Mouse (Mus musculus) CH12.LX (cell line): Measurements from ENCODE around the gene Creb5. TPM values are rescaled to one million over a fixed set of nuclear protein-coding genes. Genes with fewer than 3 reads are reported as not detected.

ENCODE experiments used
- DNase-seq: peaks from one replicate; pipeline ENCODE4 v3.0.0-alpha.2; 2013; ENCODE audit errors: extremely low read depth
- H3K27ac ChIP-seq: 2 replicates; pipeline ENCODE4 v1.5.1; 2012; ENCODE audit warnings: low read depth, mild to moderate bottlenecking, control low read depth, moderate library complexity; ENCODE audit not compliant: insufficient read depth
- H3K27me3 ChIP-seq: replicated peaks from 2 replicates; pipeline ENCODE3; 2012; ENCODE audit warnings: inconsistent platforms
- H3K36me3 ChIP-seq, 2 experiments: replicated peaks in 1 of 2; 2 replicates each; pipeline versions ENCODE3 to v1.6.1; 2012; ENCODE audit warnings: inconsistent platforms in 1 of 2, low read length in 1 of 2, mild to moderate bottlenecking in 1 of 2, mixed read lengths in 1 of 2, moderate library complexity in 1 of 2; ENCODE audit not compliant: control insufficient read depth in 1 of 2, insufficient read depth in 1 of 2
- H3K4me1 ChIP-seq, 2 experiments: 2 replicates each; pipeline ENCODE4 v1.6.1; 2012; ENCODE audit warnings: inconsistent platforms in 1 of 2, moderate library complexity in 1 of 2; ENCODE audit not compliant: insufficient read depth in 2 of 2, control insufficient read depth in 1 of 2
- H3K4me2 ChIP-seq: 2 replicates; pipeline ENCODE4 v1.6.1; 2012; ENCODE audit warnings: low read depth, mild to moderate bottlenecking, control low read depth; ENCODE audit not compliant: poor library complexity, insufficient read depth, severe bottlenecking
- H3K4me3 ChIP-seq, 3 experiments: fragments of 150-350 bp in 1 of 3; sonication (generic) in 1 of 3; replicated peaks in 1 of 3; 2 replicates each; pipeline versions ENCODE3 to v1.5.1; 2011 to 2012; ENCODE audit warnings: low read depth in 2 of 3, low read length in 2 of 3, mild to moderate bottlenecking in 2 of 3, moderate library complexity in 2 of 3, control low read depth in 1 of 3, improper control_type of control experiment in 1 of 3, inconsistent platforms in 1 of 3, mixed read lengths in 1 of 3; ENCODE audit not compliant: poor library complexity in 1 of 3
- H3K79me2 ChIP-seq: replicated peaks from 2 replicates; pipeline ENCODE4 v1.6.1; 2012; ENCODE audit warnings: mild to moderate bottlenecking, moderate library complexity; ENCODE audit not compliant: control insufficient read depth, poor library complexity, insufficient read depth, severe bottlenecking; ENCODE audit errors: extremely low read depth
- H3K9ac ChIP-seq: 2 replicates; pipeline ENCODE4 v1.6.1; 2012; ENCODE audit warnings: low read depth, mild to moderate bottlenecking, control low read depth, moderate library complexity; ENCODE audit not compliant: insufficient read depth
- H3K9me3 ChIP-seq: replicated peaks from 2 replicates; pipeline ENCODE3; 2012; ENCODE audit warnings: low read length, inconsistent platforms, mixed read lengths
- BHLHE40 ChIP-seq: IDR thresholded peaks from 2 replicates; pipeline ENCODE4 v1.6.1; 2011; ENCODE audit warnings: mild to moderate bottlenecking, low read depth, low read length, improper control_type of control experiment
- CHD2 ChIP-seq: IDR thresholded peaks from 2 replicates; pipeline ENCODE4 v1.6.1; 2011; ENCODE audit warnings: low read length, improper control_type of control experiment
- ELF1 ChIP-seq: IDR thresholded peaks from 2 replicates; pipeline ENCODE4 v1.6.1; 2014; ENCODE audit warnings: low read depth, mild to moderate bottlenecking, inconsistent platforms, low read length, improper control_type of control experiment
- GABPA ChIP-seq: IDR thresholded peaks from 2 replicates; pipeline ENCODE4 v1.6.1; 2012; ENCODE audit warnings: low read depth, low read length, improper control_type of control experiment, inconsistent platforms; ENCODE audit not compliant: insufficient replicate concordance
- IRF4 ChIP-seq: IDR thresholded peaks from 2 replicates; pipeline ENCODE4 v1.6.1; 2014; ENCODE audit warnings: low read depth, mild to moderate bottlenecking, inconsistent platforms, low read length, improper control_type of control experiment
- JUND ChIP-seq: conservative IDR thresholded peaks from 2 replicates; pipeline ENCODE4 v1.6.1; 2011; ENCODE audit warnings: low read depth, low read length, improper control_type of control experiment
- KAT2A ChIP-seq: IDR thresholded peaks from 2 replicates; pipeline ENCODE4 v1.6.1; 2012; ENCODE audit warnings: low read length, improper control_type of control experiment, inconsistent platforms; ENCODE audit not compliant: insufficient replicate concordance
- MAZ ChIP-seq: IDR thresholded peaks from 2 replicates; pipeline ENCODE4 v1.6.1; 2012; ENCODE audit warnings: low read depth, mild to moderate bottlenecking, inconsistent platforms, low read length, improper control_type of control experiment, moderate library complexity
- MEF2A ChIP-seq: IDR thresholded peaks from 2 replicates; pipeline ENCODE4 v1.6.1; 2014; ENCODE audit warnings: low read depth, mild to moderate bottlenecking, inconsistent platforms, low read length, improper control_type of control experiment, borderline replicate concordance
- MXI1 ChIP-seq: IDR thresholded peaks from 2 replicates; pipeline ENCODE4 v1.6.1; 2011; ENCODE audit warnings: mild to moderate bottlenecking, low read depth, low read length, improper control_type of control experiment
- MYC ChIP-seq: IDR thresholded peaks from 2 replicates; pipeline ENCODE4 v1.6.1; 2011; ENCODE audit warnings: low read depth, mild to moderate bottlenecking, improper control_type of control experiment, low read length
- NELFE ChIP-seq: IDR thresholded peaks from 2 replicates; pipeline ENCODE4 v1.6.1; 2011; ENCODE audit warnings: low read depth, low read length, improper control_type of control experiment
- NRF1 ChIP-seq: IDR thresholded peaks from 2 replicates; pipeline ENCODE4 v1.6.1; 2014; ENCODE audit warnings: low read depth, mild to moderate bottlenecking, inconsistent platforms, low read length, improper control_type of control experiment, moderate library complexity
- PAX5 ChIP-seq: IDR thresholded peaks from 2 replicates; pipeline ENCODE4 v1.6.1; 2012; ENCODE audit warnings: low read length, inconsistent platforms, mixed read lengths
- POLR2AphosphoS2 ChIP-seq: IDR thresholded peaks from 2 replicates; pipeline ENCODE4 v1.6.1; 2011; ENCODE audit warnings: low read depth, low read length, improper control_type of control experiment
- RAD21 ChIP-seq: IDR thresholded peaks from 2 replicates; pipeline ENCODE4 v1.6.1; 2011; ENCODE audit warnings: low read depth, mild to moderate bottlenecking, low read length, improper control_type of control experiment, moderate library complexity
- RCOR1 ChIP-seq: conservative IDR thresholded peaks from 2 replicates; pipeline ENCODE4 v1.6.1; 2012; ENCODE audit warnings: low read depth, mild to moderate bottlenecking, inconsistent platforms, low read length, improper control_type of control experiment
- SMC3 ChIP-seq: IDR thresholded peaks from 2 replicates; pipeline ENCODE4 v1.6.1; 2011; ENCODE audit warnings: low read depth, low read length, improper control_type of control experiment
- TBP ChIP-seq: conservative IDR thresholded peaks from 2 replicates; pipeline ENCODE4 v1.6.1; 2011; ENCODE audit warnings: low read depth, low read length, improper control_type of control experiment
- TCF12 ChIP-seq: IDR thresholded peaks from 2 replicates; pipeline ENCODE4 v1.6.1; 2014; ENCODE audit warnings: low read depth, mild to moderate bottlenecking, inconsistent platforms, low read length, improper control_type of control experiment
- ZC3H11A ChIP-seq: IDR thresholded peaks from 2 replicates; pipeline ENCODE4 v1.6.1; 2012; ENCODE audit warnings: low read depth, mild to moderate bottlenecking, inconsistent platforms, low read length, improper control_type of control experiment
- ZKSCAN1 ChIP-seq: IDR thresholded peaks from 2 replicates; pipeline ENCODE4 v1.6.1; 2012; ENCODE audit warnings: low read depth, inconsistent platforms, low read length, improper control_type of control experiment, borderline replicate concordance
- ZMIZ1 ChIP-seq: IDR thresholded peaks from 2 replicates; pipeline ENCODE4 v1.6.1; 2012; ENCODE audit warnings: low read depth, mild to moderate bottlenecking, inconsistent platforms, low read length, improper control_type of control experiment
- ZNF384 ChIP-seq: IDR thresholded peaks from 2 replicates; pipeline ENCODE4 v1.6.1; 2012; ENCODE audit warnings: low read depth, low read length, improper control_type of control experiment, inconsistent platforms
- dilution Hi-C: fragments of 300-500 bp; cut with MboI; formaldehyde crosslinking; loops from 2 replicates; pipeline ENCODE4 v1.14.3; 2020; ENCODE audit warnings: low sequenced_read_pairs; ENCODE audit not compliant: extremely low pct_unique_long_range_greater_than_20kb, extremely low pct_ligation_motif_present
- in situ Hi-C: fragments of 300-500 bp; cut with MboI; formaldehyde crosslinking; loops from 3 replicates; pipeline ENCODE4 v1.14.3; 2019; ENCODE audit warnings: low sequenced_read_pairs, low pct_ligation_motif_present, low pct_unique_long_range_greater_than_20kb, mixed read lengths
- polyA plus RNA-seq: library from polyadenylated mRNA; unstranded; fragments of >175 nt; gene quantifications from 2 replicates; pipeline ENCODE4 v1.2.1, GENCODE M21; 2012; ENCODE audit warnings: low read depth; ENCODE audit not compliant: insufficient read length
- total RNA-seq, 2 experiments: library from RNA; depleted of rRNA; stranded (reverse); fragments of 300-350 nt in 1 of 2; fragments of >200 nt in 1 of 2; gene quantifications; 2 replicates each; pipeline ENCODE4 v1.2.3; 2012 to 2014

The Creb5 gene
- total and polyA plus RNA-seq, 3 experiments, result 0.68 to 2.1 (median 0.86) TPM

GRCm38 (mm10) chr6:53463261-53463813 lies 176.3 kb downstream of the Creb5 start:
- dilution Hi-C loops (no loop called here), in situ Hi-C loops (no loop called here)
- Histone ChIP-seq H3K4me1 (peaks cover 8 to 11% of the 10 kb centered on the region in 2 experiments; a peak in 3 of 4 replicates), H3K9ac (no peak overlapping the region), H3K79me2 (no peaks in the 10 kb centered on the region), H3K4me3 (no peak overlapping the region), H3K9me3 (no peaks in the 10 kb centered on the region), H3K36me3 (peaks cover 0 to 9% of the 10 kb centered on the region in 2 experiments), H3K4me2 (no peak overlapping the region), H3K27ac (no peak overlapping the region), H3K27me3 (no peaks in the 10 kb centered on the region)
- no peak for DNase-seq
- TF ChIP-seq NRF1 (no peak), IRF4 (no peak), MXI1 (no peak), ELF1 (no peak), POLR2AphosphoS2 (no peak), SMC3 (no peak), MEF2A (no peak), TBP (no peak), GABPA (no peak), TCF12 (no peak), ZMIZ1 (no peak), ZKSCAN1 (no peak)

GRCm38 (mm10) chr6:53469204-53469603 lies 182.1 kb downstream of the Creb5 start:
- in situ Hi-C loops (no loop called here), dilution Hi-C loops (no loop called here)
- H3K9ac ChIP-seq, result no peak overlapping the region
- no peak overlapping the region for H3K4me3 ChIP-seq
- H3K36me3 ChIP-seq, result no peaks in the 10 kb centered on the region
- no peak overlapping the region for H3K27ac ChIP-seq
- H3K9me3 ChIP-seq, result no peaks in the 10 kb centered on the region
- no peak for DNase-seq
- H3K4me2 ChIP-seq, result no peak overlapping the region
- H3K27me3 ChIP-seq, result no peaks in the 10 kb centered on the region
- H3K4me1 ChIP-seq, result no peaks in the 10 kb centered on the region
- no peaks in the 10 kb centered on the region for H3K79me2 ChIP-seq
- no peak for TF ChIP-seq JUND
- no peak for TF ChIP-seq MXI1
- TF ChIP-seq RAD21, result no peak
- no peak for TF ChIP-seq POLR2AphosphoS2
- no peak for TF ChIP-seq NELFE
- TF ChIP-seq GABPA, result no peak
- no peak for TF ChIP-seq ZNF384
- TF ChIP-seq PAX5, result no peak
- no peak for TF ChIP-seq MEF2A
- TF ChIP-seq ELF1, result no peak
- no peak for TF ChIP-seq ZC3H11A
- TF ChIP-seq MYC, result no peak
- no peak for TF ChIP-seq MAZ
- no peak for TF ChIP-seq KAT2A
- no peak for TF ChIP-seq RCOR1
- no peak for TF ChIP-seq BHLHE40
- TF ChIP-seq ZMIZ1, result no peak
- TF ChIP-seq CHD2, result no peak
- TF ChIP-seq, all 38 proteins: peak for 0
